Mouse (Mus musculus): ENCODE data around the gene Olfr385.

DNA sequence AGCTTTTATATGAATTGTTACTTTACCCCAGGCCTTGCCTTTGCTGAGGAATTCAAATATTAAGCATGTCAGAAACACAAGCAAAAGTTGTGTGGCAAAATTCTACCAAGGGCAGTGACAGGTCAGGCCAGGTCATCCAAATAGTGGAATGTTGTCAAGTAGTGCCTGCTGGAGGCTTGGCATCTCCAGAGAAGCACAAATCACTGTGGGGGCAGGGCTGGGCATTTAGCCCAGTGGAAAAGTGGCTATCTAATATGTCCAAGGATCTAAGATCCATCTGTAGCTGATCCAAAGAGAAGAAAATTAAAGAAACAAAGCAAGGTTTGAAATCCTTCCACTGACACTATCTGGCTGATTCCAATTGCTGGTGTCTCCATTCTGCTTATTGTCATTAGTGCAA, 12.9 kb downstream of the Olfr385 start:
- no peak for TF ChIP-seq CTCF (IDR thresholded peaks at IDR 0.05; ENCODE audit: low read depth)
- TF ChIP-seq EP300 (IDR thresholded peaks at IDR 0.05; ENCODE audit: low read depth): no peak
